ENCODE assay signal across 20 mouse cellular contexts in genomic region chr9:78903211-78903610, GRCm38 (mm10).
"Had no signal": no experiment of that assay in that cellular context is flagged by ENCODE, and none has a peak within 500 bp of the region (broad histone marks: within the 10 kb centered on the region; RNA-seq: fewer than 3 reads in every experiment).

No protein-coding gene starts in this region.

- H3K27me3 ChIP-seq: intestine, embryonic 15.5 days; liver, embryonic 13.5 days; megakaryocyte, embryonic 14.5 days; midbrain, embryonic 15.5 days; neural tube, embryonic 12.5 days; neural tube, embryonic 15.5 days; stomach, embryonic 15.5 days had no signal

- H3K4me2 ChIP-seq: intestine, embryonic 15.5 days; liver, embryonic 13.5 days; midbrain, embryonic 15.5 days; neural tube, embryonic 12.5 days; neural tube, embryonic 15.5 days; stomach, embryonic 15.5 days had no signal

- DNase-seq: kidney, adult 11 months; kidney, adult 9 months; kidney, postnatal 10 days; kidney, postnatal 36 days; layer of hippocampus, adult 9-11 months; liver, embryonic 13.5 days; lung, adult 2 months; right cerebral cortex, adult 18-20 months; right cerebral cortex, postnatal 14 days; right cerebral cortex, postnatal 4 days; thymus, postnatal 25 days had no signal

- H3K9me3 ChIP-seq: intestine, embryonic 15.5 days; liver, embryonic 13.5 days; megakaryocyte, embryonic 14.5 days; midbrain, embryonic 10.5 days; midbrain, embryonic 15.5 days; neural tube, embryonic 12.5 days; neural tube, embryonic 15.5 days; stomach, embryonic 15.5 days had no signal

- ATAC-seq: hindbrain, embryonic 16.5 days; intestine, embryonic 15.5 days; lung, postnatal 0 days; midbrain, embryonic 15.5 days had no signal

- H3K27ac ChIP-seq: intestine, embryonic 15.5 days; liver, embryonic 13.5 days; midbrain, embryonic 10.5 days; midbrain, embryonic 15.5 days; neural tube, embryonic 12.5 days; neural tube, embryonic 15.5 days; stomach, embryonic 15.5 days had no signal

- H3K4me3 ChIP-seq: intestine, embryonic 15.5 days; liver, embryonic 13.5 days; megakaryocyte, embryonic 14.5 days; midbrain, embryonic 10.5 days; midbrain, embryonic 15.5 days; neural tube, embryonic 12.5 days; neural tube, embryonic 15.5 days; stomach, embryonic 15.5 days had no signal

- H3K9ac ChIP-seq: intestine, embryonic 15.5 days; liver, embryonic 13.5 days; midbrain, embryonic 15.5 days; neural tube, embryonic 12.5 days; neural tube, embryonic 15.5 days; stomach, embryonic 15.5 days had no signal

- H3K4me1 ChIP-seq: intestine, embryonic 15.5 days; liver, embryonic 13.5 days; megakaryocyte, embryonic 14.5 days; midbrain, embryonic 10.5 days; midbrain, embryonic 15.5 days; neural tube, embryonic 12.5 days; neural tube, embryonic 15.5 days; stomach, embryonic 15.5 days had no signal

- H3K36me3 ChIP-seq: intestine, embryonic 15.5 days; liver, embryonic 13.5 days; midbrain, embryonic 10.5 days; midbrain, embryonic 15.5 days; neural tube, embryonic 12.5 days; neural tube, embryonic 15.5 days; stomach, embryonic 15.5 days had no signal
